Mouse (Mus musculus) thymus, postnatal 10 days (tissue): Measurements from ENCODE around the gene Scgn.
A peak's percentile ranks its signal among the peaks of the same experiment; 100 is the strongest.

Source experiments
- DNase-seq, 2 experiments: peaks; one replicate each; pipeline ENCODE4 v3.0.0; 2021; ENCODE audit warnings: low spot score in 2 of 2

The Scgn gene

DNA sequence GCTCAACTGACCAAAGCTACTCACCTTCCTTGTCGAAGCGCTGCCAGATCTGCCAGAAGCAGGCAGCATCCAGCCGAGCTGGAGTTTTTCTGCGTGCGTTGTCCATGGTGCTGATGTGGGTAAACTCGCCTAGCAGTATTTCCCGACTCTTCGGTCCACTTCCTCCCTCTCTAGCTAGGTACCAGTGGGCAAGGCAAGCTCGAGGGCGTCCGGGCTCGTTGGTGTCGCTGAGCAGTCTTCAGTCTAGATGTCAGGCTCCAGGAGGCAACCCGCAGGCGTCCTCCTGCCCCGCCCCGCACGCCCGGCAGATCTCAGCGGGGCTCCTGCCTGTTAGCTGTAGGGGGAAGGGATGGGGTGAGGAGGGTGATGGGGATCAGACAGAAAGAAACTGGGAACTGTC is at the start of gene Scgn:
Gene Scgn, minus strand, starts transcription at position 287 of the 400 bp plus-strand sequence.
- DNase-seq: peak in 1 of 2 experiments; percentile 30

DNA sequence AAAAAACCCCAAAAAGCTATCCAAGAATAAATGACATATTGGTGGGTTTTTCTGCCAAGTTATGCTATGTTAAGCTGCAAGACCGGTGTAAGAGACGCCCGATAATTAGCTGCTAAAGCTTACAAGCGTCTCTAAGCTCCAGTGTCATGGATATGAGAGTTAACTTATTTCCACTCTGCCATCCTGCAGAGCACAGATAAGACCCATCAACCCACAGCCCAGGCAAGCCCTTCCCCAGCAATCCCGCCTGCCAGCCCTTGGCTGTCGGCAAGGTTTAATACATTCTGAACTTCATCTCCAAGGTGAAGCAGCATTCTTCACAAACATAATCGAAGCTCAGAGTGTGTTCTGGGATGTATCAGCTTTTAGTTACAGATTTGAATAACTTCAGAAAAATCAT is 49.2 kb upstream of the Scgn start:
- no peak for DNase-seq

DNA sequence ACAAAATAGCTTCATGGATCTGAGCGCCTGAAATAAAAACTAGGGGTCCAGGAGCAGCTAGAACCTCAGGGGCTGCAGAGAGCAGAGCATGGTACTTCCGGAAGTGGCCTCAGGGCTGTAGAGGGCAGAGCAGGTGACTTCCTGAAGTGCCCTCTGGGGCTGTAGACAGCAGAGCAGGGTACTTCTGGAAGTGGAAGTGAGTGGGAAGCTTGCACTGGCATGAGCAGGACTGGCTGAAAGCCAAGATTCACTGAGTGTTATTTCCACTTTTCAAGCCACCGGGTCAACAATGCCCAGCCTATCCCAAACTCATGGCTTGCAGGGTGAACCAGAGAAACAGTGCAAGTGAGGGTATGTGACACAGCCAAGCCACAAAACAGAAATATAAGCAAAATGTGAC is 46.5 kb upstream of the Scgn start:
- DNase-seq: no peak

DNA sequence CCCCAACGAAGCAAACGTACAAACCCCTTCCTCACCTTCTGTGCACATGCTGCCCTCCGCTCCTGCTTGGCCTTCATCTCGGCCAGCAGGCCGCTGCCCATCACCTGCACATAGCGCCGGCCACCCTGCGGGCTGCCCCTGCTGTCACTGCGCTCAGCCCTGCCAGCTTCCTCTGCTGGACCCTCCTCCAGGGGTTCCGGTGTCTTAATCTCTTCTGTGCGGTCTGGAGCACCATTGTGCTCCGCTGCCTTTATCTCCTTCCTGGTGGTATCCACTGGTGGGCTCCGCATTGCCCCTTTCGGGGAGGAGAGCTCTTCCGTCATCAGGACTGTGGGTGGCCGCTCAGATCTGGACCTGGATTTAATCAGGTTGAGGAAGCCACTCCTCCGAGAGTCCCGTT is 45.1 kb upstream of the Scgn start:
- DNase-seq: no peak

DNA sequence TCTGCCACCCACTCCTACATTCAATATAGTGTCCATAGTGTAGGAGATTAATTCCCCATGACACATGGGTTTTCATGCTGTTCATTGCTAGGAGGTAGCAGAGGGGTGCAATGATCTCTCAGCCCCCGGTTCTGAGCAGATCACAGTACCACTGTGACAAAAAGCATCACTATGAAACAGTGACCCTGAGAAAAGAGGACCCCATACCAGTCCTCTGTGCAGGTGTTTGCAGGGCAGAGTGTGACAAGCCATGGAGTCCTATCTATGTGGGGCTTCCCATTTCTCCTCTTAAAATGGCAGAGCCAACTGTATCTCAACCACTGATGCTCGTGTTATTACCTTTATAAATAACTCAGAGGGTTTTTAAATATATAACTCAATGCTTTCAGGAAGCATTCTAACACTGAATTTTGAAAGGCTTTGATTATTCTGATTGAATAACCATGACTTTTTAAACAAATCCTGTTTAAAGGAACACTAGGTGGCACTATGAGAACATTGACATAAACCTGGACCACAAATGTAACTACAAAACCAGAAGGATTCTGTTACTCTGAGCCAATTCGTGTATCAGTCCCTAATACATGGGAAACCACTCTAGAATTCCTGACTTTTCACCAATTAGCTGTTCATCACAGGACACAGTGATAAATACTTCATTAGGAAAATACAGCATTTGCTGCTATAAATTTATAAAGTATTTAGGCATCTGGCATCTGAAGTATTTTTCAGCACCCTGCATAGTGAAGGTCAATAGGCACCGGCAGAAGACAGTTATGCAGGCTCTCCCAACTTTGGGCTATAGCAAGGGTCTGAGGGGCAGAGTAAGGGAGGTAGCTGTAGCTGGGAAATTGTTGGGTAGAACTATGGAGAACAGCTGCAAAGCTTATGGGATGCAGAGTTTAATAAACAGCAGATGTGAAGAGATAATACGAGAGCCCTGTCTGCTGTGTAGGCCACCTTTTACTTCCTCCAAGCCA is 36.5 kb upstream of the Scgn start:
- no peak for DNase-seq

DNA sequence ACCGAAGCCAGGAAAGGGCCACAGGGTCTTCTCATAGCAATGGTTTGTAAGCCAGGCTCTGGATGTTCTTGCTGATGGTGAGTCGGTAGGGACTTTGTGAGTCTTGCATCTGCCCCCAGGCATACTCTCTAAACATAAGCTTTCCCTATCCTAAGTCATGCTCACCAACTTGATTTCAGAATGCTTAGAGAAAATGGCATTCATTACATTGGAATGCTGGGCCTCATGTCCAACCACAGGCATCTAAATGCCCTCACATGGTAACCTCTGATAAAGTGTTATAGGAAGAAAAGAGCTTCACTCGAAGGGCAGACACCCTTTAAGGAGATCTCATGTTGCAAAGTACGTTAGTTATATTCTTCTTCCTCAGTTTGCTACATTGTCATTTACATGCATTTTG is 27.5 kb upstream of the Scgn start:
- no peak for DNase-seq

DNA sequence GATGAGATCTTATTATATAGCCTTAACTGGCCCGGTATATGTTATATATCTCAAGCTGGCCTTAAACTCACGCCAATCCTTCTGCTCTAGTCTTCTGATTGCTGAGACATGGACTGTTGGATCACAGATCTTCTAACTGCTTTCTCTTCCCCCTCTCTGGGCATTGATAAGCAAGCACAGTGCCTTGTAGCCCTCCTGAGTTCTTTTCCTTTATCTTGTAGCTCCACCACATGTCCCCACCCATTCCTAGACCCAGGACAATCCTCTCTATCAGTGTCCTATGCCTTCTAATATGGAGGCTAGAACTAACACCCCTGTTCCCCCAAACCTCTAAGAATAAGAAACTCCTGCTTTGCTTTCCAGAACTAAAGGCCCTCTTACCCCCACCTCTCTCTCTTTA is 14.5 kb upstream of the Scgn start:
- no peak for DNase-seq

DNA sequence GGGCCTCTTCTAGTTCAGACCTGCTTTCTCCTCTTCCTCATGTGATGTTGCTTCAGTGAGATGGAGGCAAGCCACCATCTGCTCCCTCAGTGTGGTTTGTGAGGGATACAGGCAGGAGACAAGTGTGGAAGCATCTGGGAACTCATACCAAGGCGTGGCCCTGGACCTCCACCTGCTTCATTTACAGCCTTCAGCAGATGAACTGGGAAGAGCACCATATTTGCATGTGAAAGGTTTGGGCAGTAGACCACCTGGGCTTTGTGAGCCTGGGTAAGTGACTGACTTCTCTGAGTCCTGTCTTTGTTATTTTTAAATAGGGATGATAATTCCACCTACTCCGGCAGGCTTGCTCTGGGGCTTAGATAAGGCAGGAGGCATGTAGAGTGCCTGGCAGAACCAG is 10.8 kb upstream of the Scgn start:
- DNase-seq: no peak

DNA sequence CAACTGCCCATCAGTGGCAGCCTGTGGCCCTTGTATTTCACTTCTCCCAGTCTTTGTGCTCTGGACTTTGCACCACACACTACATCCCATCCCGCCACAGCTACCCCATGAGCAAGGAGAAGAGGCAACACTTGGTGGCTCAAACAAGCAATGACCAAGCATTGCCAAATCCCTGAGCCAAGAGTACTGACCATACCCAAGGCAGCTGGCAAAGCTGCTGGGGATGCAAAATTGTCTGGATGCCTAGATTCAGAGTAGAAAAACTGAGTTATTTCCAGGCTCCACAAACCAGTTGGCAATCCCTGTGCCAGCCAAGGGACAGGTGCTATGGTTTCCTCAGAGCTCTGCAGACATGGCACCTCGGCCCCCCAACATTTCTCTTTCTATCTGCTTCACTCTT is 10.1 kb upstream of the Scgn start:
- no peak for DNase-seq

DNA sequence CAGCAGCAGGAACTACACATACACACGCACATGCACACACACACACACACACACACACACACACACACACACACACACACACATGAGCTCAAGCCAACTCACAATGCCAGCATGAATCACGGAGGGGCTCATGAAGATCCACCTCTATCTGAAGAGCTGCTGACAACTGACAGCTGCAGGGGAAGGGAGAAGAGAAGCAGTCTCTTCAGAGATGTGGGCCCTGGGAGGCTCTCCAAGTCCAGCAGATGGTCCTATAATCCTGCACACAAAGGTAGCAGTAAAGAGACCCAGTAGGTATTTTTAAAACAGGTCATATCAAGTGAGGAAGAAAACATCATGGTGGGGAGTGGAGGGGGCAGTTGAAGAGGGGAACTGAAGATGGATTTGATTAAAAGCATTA is 7.8 kb upstream of the Scgn start:
- DNase-seq: no peak

DNA sequence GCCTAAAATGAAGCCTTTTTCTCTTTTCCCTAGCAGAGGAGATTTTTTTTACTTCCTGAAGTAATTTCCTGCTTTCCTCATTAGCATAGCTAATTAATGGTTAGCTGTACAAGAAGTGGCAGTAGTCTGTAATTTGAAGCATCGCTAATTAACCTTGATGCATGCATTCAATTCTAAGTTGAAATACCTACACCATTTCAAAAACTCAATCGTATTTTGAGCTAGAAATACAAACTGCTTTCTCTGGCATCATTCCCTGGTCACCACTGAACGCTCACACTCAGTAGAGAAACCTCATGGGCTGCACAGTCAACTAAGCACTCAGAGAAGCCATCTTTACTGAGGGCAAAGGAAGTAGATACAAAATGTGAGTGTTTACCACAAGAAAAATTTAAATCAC is 3.7 kb upstream of the Scgn start:
- no peak for DNase-seq

DNA sequence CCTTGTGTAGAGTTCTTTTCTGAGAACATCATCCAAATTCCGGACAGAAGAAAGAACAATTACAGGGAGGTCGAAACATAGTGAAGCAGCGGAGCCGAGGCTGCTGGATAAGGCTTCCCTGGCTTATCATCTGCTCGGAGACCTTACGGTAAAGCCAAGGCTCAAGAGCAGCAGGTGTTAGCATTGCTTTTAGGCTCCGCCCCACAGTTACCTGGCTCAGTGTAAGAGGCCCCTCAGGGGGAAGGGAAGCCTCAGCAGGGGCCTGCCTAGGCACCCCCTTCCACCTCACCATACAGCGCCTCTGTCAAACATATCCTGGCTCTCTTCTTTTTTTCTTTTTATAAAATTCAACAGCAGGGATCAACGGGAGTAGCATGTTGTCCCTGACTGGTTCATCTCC is 3.0 kb upstream of the Scgn start:
- DNase-seq: no peak

DNA sequence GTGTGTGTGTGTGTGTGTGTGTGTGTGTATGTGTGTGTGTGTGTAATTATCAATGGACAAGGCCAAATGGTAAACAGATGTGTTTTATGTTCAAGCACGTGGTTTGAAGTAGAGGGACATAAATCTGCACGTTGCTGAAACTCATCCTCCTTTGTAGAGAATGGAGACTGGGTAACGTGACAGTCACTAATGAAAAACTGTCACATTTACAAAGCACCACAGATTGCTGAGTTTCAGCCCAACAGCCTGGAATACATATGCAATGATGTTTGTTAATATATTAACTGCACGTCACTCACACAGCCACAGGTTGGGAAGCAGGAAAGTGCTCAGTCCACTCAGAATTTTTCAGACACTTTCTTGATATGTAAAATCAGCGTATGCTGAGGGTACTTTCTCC is 563 bp downstream of the Scgn start:
- DNase-seq: no peak

DNA sequence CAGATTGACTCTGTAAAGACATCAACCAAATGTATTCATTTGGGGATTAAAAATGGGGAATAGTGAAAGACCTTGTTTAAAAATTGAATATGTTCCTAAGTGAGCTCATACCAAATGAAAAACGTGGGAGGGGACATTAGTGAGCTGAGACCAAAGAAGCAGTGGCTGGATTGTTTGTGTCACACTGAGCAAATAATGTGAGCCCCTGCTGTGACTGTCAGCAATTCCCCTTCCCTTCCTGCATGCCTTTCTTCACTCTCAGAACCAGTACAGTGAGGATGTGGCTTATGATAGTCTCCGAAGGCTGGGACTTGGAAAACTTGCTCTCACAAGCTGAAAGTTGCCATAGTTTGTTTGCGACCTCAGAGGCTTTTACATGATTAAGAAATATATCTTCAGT is 5.9 kb downstream of the Scgn start:
- no peak for DNase-seq

DNA sequence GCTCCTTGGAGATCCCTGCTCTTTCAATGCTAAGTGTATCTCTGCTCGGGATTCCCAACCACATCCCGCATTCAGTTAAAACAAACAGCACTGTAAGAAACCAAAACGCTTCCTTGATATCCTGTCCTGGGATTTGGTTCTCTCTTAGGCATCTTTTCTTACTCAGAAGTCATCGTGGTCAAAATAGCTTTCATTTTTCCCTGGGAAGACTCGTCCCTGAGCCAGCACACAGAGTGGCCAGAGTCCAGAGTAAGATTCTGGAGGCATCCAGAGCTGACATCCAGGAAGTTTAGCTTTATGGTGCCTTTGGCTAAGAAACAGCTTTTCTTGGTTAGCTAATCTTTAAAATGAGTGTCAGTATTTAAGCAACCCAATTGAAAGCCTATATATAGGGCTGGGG is 18.7 kb downstream of the Scgn start:
- no peak for DNase-seq

DNA sequence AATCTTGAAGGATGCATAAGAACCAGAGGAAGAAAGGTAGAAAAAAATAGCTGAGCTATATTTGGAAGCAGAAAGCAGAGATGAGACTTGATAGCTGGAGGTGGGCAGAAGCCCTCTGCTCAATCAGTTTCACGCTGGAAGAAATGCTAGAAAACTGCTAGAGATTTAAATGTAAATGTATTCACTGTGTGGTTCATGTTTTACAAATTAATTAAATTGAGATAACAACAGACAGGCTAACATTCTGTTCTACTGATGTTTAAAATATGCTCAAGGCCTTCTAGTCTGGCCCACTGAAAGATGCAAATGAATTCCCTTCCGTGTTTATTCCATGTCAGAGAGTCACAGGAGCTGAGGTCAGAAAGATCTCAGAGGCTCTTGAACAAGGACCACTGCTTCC is 19.1 kb downstream of the Scgn start:
- DNase-seq: no peak

DNA sequence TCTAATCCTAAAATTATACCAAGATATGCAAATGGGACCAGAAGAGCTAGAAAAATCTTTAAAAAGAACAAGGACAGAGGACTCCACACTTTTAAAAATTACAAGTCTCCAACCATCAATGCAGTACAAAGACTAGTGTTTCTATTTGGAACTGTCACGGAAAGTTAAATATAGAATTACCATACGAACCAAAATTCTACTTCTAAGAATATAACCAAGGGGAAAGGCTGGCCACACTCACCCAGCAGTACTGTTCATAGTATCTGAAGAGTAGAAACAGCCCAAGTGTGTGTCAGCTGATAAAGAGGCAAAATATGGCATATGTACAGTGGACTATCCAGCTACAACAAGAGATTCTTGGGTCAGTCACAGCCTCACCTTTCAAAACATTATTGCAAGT is 26.1 kb downstream of the Scgn start:
- DNase-seq: no peak

DNA sequence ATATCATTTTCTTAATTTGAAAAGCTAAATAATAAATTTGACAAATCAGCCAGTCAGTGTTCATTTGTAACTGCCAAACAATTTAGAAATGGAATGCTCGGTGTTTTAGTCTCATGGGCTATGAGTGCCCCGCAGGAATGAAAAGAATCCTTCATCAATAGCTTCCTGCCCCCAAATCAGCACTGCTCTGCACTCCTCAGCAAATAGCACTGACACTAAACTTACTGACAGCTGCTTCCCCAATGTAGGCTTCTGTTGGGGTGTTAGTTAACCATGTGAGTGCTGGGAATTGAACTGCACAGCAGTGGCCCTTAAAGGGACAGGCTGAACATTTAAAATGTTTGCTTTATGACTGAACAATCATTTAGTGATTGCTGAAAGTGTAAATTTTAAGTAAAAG is 31.2 kb downstream of the Scgn start:
- DNase-seq: no peak

DNA sequence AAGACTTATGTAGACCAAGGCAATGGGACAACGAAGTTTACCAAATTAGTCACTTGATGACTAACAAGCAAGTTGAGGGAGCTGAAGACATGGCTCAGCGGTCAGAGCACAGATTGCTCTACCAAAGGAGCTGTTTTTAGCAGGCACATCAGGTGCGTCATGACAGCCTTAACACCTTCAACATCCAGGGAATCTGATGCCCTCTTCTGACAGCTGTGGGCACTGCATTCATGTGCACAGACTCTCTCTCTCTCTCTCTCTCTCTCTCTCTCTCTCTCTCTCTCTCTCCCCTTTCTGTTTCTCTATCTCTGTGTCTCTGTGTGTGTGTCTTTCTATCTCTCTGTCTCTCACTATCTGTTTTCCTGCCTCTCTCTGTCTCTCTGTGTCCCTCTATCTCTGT is 40.1 kb downstream of the Scgn start:
- peak in 1 of 2 experiments; percentile 23 for DNase-seq

DNA sequence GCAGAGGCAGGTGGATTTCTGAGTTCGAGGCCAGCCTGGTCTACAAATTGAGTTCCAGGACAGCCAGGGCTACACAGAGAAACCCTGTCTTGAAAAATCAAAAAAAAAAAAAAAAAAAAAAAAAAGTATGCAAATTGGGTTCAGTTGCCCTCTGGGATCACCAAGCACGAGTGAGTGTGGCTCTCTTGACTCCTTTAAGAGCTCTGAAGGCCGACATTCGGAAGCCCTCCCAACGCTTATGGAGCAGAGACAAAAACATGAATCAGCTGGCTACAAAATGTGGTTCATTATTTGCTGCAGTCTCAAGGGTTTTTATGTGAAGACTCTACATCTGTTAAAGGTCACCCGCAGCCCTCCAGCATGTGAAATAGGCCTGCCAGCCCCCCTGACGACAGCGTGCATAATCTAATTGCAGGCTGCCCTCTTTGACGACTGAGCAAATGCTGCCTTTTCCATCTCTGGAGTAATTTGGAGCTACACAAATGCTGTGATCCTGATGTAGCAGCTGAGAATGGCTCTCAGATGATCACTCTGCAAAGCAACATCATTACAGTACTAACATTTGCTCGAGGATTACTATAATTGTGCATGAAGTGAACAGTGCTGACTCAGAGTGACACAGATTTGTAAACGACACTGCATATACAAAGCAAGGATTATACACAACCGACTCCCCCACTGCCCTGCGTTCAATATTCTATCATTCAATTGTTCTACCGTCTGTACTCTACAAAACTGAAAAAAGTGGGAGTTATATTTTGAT is 41.3 kb downstream of the Scgn start:
- no peak for DNase-seq

DNA sequence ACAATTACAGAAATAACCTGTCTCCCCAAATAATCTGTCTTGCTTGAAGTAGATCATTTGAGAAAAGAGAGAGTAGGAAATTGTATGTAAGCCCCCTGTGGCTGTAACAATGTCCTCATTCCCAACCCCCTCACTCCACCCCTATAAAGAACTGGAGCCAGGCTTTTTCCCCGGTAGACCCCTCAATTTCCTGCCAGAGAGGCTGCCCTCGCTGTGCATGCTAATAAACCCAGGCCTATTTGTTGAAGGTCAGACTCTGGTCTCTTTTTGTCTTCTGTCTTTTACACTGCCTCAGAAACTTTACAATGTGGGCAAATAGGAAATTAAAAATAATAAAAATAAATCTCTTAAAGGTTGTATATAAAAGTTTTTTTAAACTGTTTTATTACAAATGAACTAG is 44.8 kb downstream of the Scgn start:
- DNase-seq: no peak

DNA sequence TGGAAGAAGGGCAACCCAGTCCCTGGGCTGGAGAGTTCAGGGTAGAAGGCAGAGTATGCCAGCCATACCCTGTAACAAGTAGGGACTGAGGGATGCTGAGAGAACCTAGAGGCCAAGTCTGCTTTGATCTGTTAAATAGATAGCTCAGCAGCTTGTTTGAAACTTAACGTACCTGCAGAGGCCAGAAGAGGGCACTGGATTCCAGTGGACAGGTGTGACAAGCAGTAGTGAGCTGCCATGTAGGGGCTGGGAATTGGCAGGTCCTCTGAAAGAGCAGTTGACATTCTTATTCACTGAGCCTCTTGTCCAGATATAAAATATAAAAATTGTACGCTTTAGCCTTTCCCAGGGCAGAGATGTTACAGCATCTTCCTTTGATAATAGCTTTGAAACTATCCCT is 48.2 kb downstream of the Scgn start:
- no peak for DNase-seq

DNA sequence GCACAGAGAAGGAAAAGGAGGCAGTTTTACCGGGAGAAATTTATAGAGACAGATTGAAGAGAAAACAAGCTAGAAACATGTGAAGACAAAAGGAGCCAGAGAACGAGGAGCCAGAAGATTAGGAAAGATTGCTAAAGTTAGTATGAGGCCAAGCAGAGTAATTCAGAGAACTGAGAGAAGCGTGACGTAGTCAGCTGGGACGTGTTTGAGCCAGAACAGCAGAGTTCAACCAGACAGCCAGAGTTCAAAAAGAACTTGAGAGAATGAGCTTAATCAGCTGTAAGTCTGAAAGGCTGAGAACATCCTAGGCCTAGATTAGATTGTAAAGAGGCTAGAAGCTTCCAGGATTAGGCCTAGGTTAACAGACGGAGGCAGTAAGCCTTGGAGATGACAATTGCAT is 50.7 kb downstream of the Scgn start:
- no peak for DNase-seq
